Mouse (Mus musculus) testis, adult 2 months (tissue): ENCODE data around the gene Rbm10. TPM values are rescaled to one million over a fixed set of nuclear protein-coding genes. Genes with fewer than 3 reads are reported as not detected.
A peak's percentile ranks its signal among the peaks of the same experiment; 100 is the strongest.

Experiments used
- H3K27ac ChIP-seq: fragments of 200-500 bp; 2 replicates; pipeline ENCODE4 v1.5.1; 2012; ENCODE audit warnings: low read depth, low read length; ENCODE audit not compliant: control insufficient read depth, insufficient read depth
- H3K27me3 ChIP-seq: fragments of 200-500 bp; 2 replicates; pipeline ENCODE4 v1.6.1; 2012; ENCODE audit warnings: mild to moderate bottlenecking, low read length, moderate library complexity; ENCODE audit not compliant: control insufficient read depth, insufficient read depth
- H3K36me3 ChIP-seq: fragments of 200-500 bp; 2 replicates; pipeline ENCODE4 v1.6.1; 2012; ENCODE audit warnings: mild to moderate bottlenecking, low read length; ENCODE audit not compliant: control insufficient read depth, insufficient read depth
- H3K4me1 ChIP-seq: fragments of 200-500 bp; 2 replicates; pipeline ENCODE4 v1.6.1; 2012; ENCODE audit warnings: low read length; ENCODE audit not compliant: control insufficient read depth, insufficient read depth
- H3K4me3 ChIP-seq: fragments of 200-500 bp; 2 replicates; pipeline ENCODE4 v1.5.1; 2012; ENCODE audit warnings: low read depth, mild to moderate bottlenecking, low read length, moderate library complexity, mixed read lengths; ENCODE audit not compliant: control insufficient read depth
- CTCF ChIP-seq: fragments of 200-500 bp; IDR thresholded peaks from 2 replicates; pipeline ENCODE4 v1.5.1; 2012; ENCODE audit warnings: low read depth, mild to moderate bottlenecking, inconsistent platforms, low read length, moderate library complexity; ENCODE audit not compliant: control insufficient read depth, insufficient read depth, insufficient replicate concordance
- POLR2A ChIP-seq: fragments of 200-500 bp; IDR thresholded peaks from 2 replicates; pipeline ENCODE4 v1.6.1; 2012; ENCODE audit warnings: low read depth, mild to moderate bottlenecking, inconsistent platforms, low read length, moderate library complexity; ENCODE audit not compliant: control insufficient read depth
- polyA plus RNA-seq: library from polyadenylated mRNA; depleted of rRNA; stranded (reverse); fragments of >200 nt; gene quantifications from 2 replicates; pipeline ENCODE4 v1.2.3, GENCODE M21; 2012; rRNA removed

Rbm10 gene
- polyA plus RNA-seq, 1 experiment = 9.2 TPM

DNA sequence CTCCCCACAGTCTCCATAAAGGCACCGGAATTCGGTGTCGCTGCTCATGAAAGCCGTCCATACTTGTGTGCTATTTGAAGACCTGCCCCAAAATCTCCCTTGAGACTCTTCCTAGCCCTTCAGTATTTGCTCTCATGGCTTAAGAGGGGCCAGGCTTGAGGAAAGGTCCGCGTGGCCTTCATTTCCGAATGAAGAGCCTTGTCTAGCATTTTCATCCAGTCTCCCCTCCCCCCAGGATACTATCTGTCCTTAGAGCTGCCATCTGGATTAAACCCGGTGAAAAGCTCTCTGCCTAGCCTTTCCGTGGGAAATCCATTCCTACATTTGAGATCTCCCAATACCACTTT is 46.1 kb downstream of the Rbm10 start:
- Histone ChIP-seq H3K4me1 (no peaks in the 10 kb centered on the region; the same call in 1 of the 2 replicates), H3K27ac (peak overlapping the region; percentile 84), H3K27me3 (no peaks in the 10 kb centered on the region), H3K4me3 (peak overlapping the region; percentile 95), H3K36me3 (no peaks in the 10 kb centered on the region)
- TF ChIP-seq CTCF (no peak), POLR2A (no peak)

GRCm38 (mm10) chrX:20687519-20688067 is 70.3 kb downstream of the Rbm10 start, which contains the start of gene Cdk16:
Gene Cdk16 (plus strand): TSS chrX:20687954.
- Histone ChIP-seq H3K27me3 (no peaks in the 10 kb centered on the region), H3K4me1 (peaks cover 2% of the 10 kb centered on the region; the same call in 1 of the 2 replicates), H3K36me3 (no peaks in the 10 kb centered on the region), H3K4me3 (peak within 1 kb of the TSS; percentile 89), H3K27ac (peak within 1 kb of the TSS; percentile 91)
- TF ChIP-seq POLR2A (no peak), CTCF (no peak)

- Histone ChIP-seq H3K36me3 (no peaks in the 10 kb centered on the region), H3K27ac (peak overlapping the region; percentile 91), H3K4me3 (peak overlapping the region; percentile 89), H3K4me1 (peaks cover 2% of the 10 kb centered on the region; the same call in 1 of the 2 replicates), H3K27me3 (no peaks in the 10 kb centered on the region)
- TF ChIP-seq CTCF (no peak), POLR2A (peak; percentile 41; the same call in 1 of the 2 replicates)
These were observed 70.8 kb downstream of the Rbm10 start for GRCm38 (mm10) chrX:20688068-20688547.

- H3K27ac ChIP-seq = peak overlapping the region; percentile 91
- H3K36me3 ChIP-seq = no peaks in the 10 kb centered on the region
- TF ChIP-seq CTCF = no peak
- TF ChIP-seq POLR2A = no peak
- no peaks in the 10 kb centered on the region for H3K27me3 ChIP-seq
- H3K4me3 ChIP-seq = peak overlapping the region; percentile 89
- peaks cover 2% of the 10 kb centered on the region; the same call in 1 of the 2 replicates for H3K4me1 ChIP-seq
These were observed 71.3 kb downstream of the Rbm10 start for GRCm38 (mm10) chrX:20688615-20689014.

- no peaks in the 10 kb centered on the region for H3K27me3 ChIP-seq
- no peaks in the 10 kb centered on the region for H3K36me3 ChIP-seq
- no peak overlapping the region for H3K27ac ChIP-seq
- no peak for TF ChIP-seq CTCF
- TF ChIP-seq POLR2A = no peak
- H3K4me1 ChIP-seq = peaks cover 2% of the 10 kb centered on the region; the same call in 1 of the 2 replicates
- H3K4me3 ChIP-seq = no peak overlapping the region
These were observed 74.3 kb downstream of the Rbm10 start for GRCm38 (mm10) chrX:20691566-20691965.

- no peak for TF ChIP-seq POLR2A
- no peaks in the 10 kb centered on the region for H3K27me3 ChIP-seq
- H3K36me3 ChIP-seq = no peaks in the 10 kb centered on the region
- H3K4me3 ChIP-seq = peak overlapping the region; percentile 71
- peak overlapping the region; percentile 87 for H3K27ac ChIP-seq
- peaks cover 2% of the 10 kb centered on the region; the same call in 1 of the 2 replicates for H3K4me1 ChIP-seq
These were observed 75.3 kb downstream of the Rbm10 start for GRCm38 (mm10) chrX:20692616-20693015.

DNA sequence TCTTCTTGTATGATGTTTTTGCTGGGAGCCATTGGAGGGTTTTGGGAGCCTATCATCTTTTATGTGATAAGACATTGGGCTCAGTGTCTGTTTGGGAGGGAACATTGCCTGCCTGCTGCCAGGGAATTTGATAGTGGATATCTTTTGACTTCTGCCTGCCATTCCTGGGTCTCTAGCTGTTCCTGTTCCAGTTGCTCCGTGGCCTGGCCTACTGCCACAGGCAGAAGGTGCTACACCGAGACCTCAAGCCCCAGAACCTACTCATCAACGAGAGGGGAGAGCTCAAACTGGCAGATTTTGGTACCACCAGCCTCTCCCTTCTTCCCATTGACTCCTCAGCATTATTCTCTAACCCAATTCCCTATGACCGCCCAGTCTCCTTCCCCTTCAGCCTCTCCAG is 78.5 kb downstream of the Rbm10 start:
- TF ChIP-seq POLR2A (no peak), CTCF (no peak)
- H3K27ac ChIP-seq = no peak overlapping the region
- peaks cover 2% of the 10 kb centered on the region; the same call in 1 of the 2 replicates for H3K4me1 ChIP-seq
- H3K4me3 ChIP-seq = no peak overlapping the region
- no peaks in the 10 kb centered on the region for H3K36me3 ChIP-seq
- no peaks in the 10 kb centered on the region for H3K27me3 ChIP-seq

Other genes with a start within 250 kb of the Rbm10 start
- 2.7 and 4.0 TPM in 2 replicates for gene Jade3, start 191.8 kb upstream of the Rbm10 start, polyA plus RNA-seq
- gene Rgn, start 67.7 kb upstream of the Rbm10 start, polyA plus RNA-seq = 0.06 and 0.36 TPM in 2 replicates
- 18.3 and 23.6 TPM in 2 replicates for gene Ndufb11, start 116 bp downstream of the Rbm10 start, polyA plus RNA-seq
- 122 and 144 TPM in 2 replicates for gene Uba1, start 40.8 kb downstream of the Rbm10 start, polyA plus RNA-seq
- gene Cdk16, start 70.5 kb downstream of the Rbm10 start, polyA plus RNA-seq = 135 and 145 TPM in 2 replicates
- gene Usp11, start 86.4 kb downstream of the Rbm10 start, polyA plus RNA-seq = 4.9 and 5.6 TPM in 2 replicates
- 25.5 and 29.4 TPM in 2 replicates for gene Araf, start 180.3 kb downstream of the Rbm10 start, polyA plus RNA-seq